Mouse (Mus musculus): ENCODE measurements around the gene Ino80. TPM values are rescaled to one million over a fixed set of nuclear protein-coding genes. Genes with fewer than 3 reads are reported as not detected.
A peak's percentile ranks its signal among the peaks of the same experiment; 100 is the strongest.

The Ino80 gene
- polyA plus RNA-seq, 1 experiment = 7.3 TPM

DNA sequence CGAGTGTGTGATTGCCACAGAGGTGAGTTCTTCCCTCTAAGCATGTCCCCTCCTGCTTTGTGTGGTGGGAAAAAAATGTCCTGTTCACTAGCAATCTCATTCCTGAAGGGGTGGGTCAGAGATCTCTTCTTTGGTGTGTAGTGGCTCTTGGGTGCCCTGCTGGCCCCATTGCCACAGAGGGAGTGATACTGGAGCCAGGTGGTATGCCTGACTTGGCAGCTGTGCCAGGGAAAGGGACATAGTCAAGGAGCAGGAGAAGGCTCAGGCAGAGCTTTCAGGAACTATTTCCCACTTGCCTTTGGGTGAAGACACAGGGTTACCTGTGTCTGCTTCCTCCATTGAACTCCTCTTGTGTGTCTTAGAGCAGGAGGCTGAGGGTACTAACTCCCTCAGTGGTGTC is 143.4 kb downstream of the Ino80 start:
- H3K27ac ChIP-seq (ENCODE audit: insufficient read depth, low read length) = no peak overlapping the region
- no peaks in the 10 kb centered on the region for H3K27me3 ChIP-seq (ENCODE audit: control insufficient read depth, insufficient read depth, low read length)
- WGBS = 85% methylated on average over 1 of the region's 1 CpGs
- H3K36me3 ChIP-seq (ENCODE audit: control insufficient read depth, insufficient read depth, low read length) = no peaks in the 10 kb centered on the region
- H3K4me3 ChIP-seq (ENCODE audit: extremely low read depth, insufficient read depth, insufficient read length) = no peak overlapping the region
- H3K4me1 ChIP-seq (ENCODE audit: control insufficient read depth, insufficient read depth, insufficient read length) = peaks cover 15% of the 10 kb centered on the region
- DNase-seq (ENCODE audit: low read depth in 1 of 2, low spot score in 2 of 2) = no peak
- no peak for TF ChIP-seq POLR2A (IDR thresholded peaks at IDR 0.05; ENCODE audit: low read depth, low read length)
- TF ChIP-seq CTCF (IDR thresholded peaks at IDR 0.05; ENCODE audit: extremely low read depth, insufficient read depth, insufficient read length, insufficient replicate concordance) = no peak

DNA sequence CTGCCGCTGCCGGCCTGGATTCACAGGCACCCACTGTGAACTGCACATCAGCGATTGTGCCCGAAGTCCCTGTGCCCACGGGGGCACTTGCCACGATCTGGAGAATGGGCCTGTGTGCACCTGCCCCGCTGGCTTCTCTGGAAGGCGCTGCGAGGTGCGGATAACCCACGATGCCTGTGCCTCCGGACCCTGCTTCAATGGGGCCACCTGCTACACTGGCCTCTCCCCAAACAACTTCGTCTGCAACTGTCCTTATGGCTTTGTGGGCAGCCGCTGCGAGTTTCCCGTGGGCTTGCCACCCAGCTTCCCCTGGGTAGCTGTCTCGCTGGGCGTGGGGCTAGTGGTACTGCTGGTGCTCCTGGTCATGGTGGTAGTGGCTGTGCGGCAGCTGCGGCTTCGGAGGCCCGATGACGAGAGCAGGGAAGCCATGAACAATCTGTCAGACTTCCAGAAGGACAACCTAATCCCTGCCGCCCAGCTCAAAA is 145.3 kb downstream of the Ino80 start:
- Histone ChIP-seq H3K4me3 (ENCODE audit: extremely low read depth, insufficient read depth, insufficient read length) (no peak overlapping the region), H3K27me3 (ENCODE audit: control insufficient read depth, insufficient read depth, low read length) (peaks cover 4% of the 10 kb centered on the region), H3K36me3 (ENCODE audit: control insufficient read depth, insufficient read depth, low read length) (no peaks in the 10 kb centered on the region), H3K4me1 (ENCODE audit: control insufficient read depth, insufficient read depth, insufficient read length) (peaks cover 8% of the 10 kb centered on the region; the same call in 1 of the 2 replicates), H3K27ac (ENCODE audit: insufficient read depth, low read length) (no peak overlapping the region)
- no peak for TF ChIP-seq CTCF (IDR thresholded peaks at IDR 0.05; ENCODE audit: extremely low read depth, insufficient read depth, insufficient read length, insufficient replicate concordance)
- TF ChIP-seq POLR2A (IDR thresholded peaks at IDR 0.05; ENCODE audit: low read depth, low read length) = no peak
- WGBS = 82% methylated on average over 24 of the region's 24 CpGs
- no peak for DNase-seq (ENCODE audit: low read depth in 1 of 2, low spot score in 2 of 2)

- Histone ChIP-seq H3K4me3 (ENCODE audit: extremely low read depth, insufficient read depth, insufficient read length) (no peak overlapping the region), H3K27me3 (ENCODE audit: control insufficient read depth, insufficient read depth, low read length) (peaks cover 15% of the 10 kb centered on the region), H3K27ac (ENCODE audit: insufficient read depth, low read length) (no peak overlapping the region), H3K36me3 (ENCODE audit: control insufficient read depth, insufficient read depth, low read length) (no peaks in the 10 kb centered on the region), H3K4me1 (ENCODE audit: control insufficient read depth, insufficient read depth, insufficient read length) (no peaks in the 10 kb centered on the region; the same call in 1 of the 2 replicates)
- TF ChIP-seq POLR2A (IDR thresholded peaks at IDR 0.05; ENCODE audit: low read depth, low read length) (no peak), CTCF (IDR thresholded peaks at IDR 0.05; ENCODE audit: extremely low read depth, insufficient read depth, insufficient read length, insufficient replicate concordance) (no peak)
- 94% methylated on average over 8 of the region's 8 CpGs for WGBS
- no peak for DNase-seq (ENCODE audit: low read depth in 1 of 2, low spot score in 2 of 2)
Measured at GRCm38 (mm10) chr2:119330795-119331194, 146.7 kb downstream of the Ino80 start.

DNA sequence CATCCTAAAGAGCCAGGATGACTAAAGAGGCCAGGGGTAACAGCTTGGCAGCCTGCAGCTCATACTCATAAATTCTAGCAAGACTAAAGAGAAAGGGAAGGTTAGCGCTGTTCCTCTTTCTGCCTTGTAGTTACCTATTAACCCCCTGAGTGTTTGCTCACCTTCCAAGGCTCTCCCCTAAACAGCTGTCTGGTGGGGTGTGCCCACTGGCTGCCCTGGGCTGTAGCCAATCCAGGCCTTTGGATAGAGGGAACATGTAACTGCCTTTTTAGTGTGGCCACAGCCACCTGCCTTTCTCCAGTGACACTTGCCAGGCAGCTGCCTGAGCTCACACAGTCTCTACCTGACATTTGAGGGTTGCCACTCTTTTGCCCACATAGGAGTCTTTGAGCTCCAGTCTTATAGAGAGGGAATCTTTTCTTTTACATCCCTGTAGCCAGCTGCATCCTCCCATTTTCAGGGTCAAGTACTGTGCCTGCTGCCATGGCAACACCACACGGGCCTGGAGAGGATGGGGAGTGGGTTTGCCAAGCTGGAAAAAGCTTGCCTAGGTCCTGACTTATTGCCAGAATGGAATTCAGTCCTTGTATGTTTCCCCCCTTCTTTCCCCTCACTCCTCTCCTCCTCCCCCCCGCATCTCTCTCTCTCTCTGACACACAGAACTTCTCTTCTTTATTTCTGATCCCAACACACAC is 148.2 kb downstream of the Ino80 start:
- Histone ChIP-seq H3K4me3 (ENCODE audit: extremely low read depth, insufficient read depth, insufficient read length) (no peak overlapping the region), H3K4me1 (ENCODE audit: control insufficient read depth, insufficient read depth, insufficient read length) (peaks cover 12% of the 10 kb centered on the region)
- no peak for TF ChIP-seq POLR2A (IDR thresholded peaks at IDR 0.05; ENCODE audit: low read depth, low read length)
- no peak for TF ChIP-seq CTCF (IDR thresholded peaks at IDR 0.05; ENCODE audit: extremely low read depth, insufficient read depth, insufficient read length, insufficient replicate concordance)

DNA sequence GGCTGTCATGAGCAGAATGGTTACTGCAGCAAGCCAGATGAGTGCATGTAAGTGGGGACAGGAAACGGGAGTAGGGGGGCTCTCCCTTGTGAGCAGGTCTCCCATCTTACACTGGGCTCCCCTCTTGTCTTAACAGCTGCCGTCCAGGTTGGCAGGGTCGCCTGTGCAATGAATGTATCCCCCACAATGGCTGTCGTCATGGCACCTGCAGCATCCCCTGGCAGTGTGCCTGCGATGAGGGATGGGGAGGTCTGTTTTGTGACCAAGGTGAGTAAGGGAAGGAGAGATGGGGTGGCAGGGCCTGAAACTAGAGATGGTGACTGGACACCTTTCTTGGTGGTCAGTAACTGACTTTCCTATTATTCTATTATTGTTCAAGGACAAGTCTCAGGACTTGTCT is 148.9 kb downstream of the Ino80 start:
- H3K27ac ChIP-seq (ENCODE audit: insufficient read depth, low read length) = no peak overlapping the region
- H3K4me1 ChIP-seq (ENCODE audit: control insufficient read depth, insufficient read depth, insufficient read length) = peaks cover 15% of the 10 kb centered on the region
- H3K36me3 ChIP-seq (ENCODE audit: control insufficient read depth, insufficient read depth, low read length) = no peaks in the 10 kb centered on the region
- WGBS = 79% methylated on average over 5 of the region's 5 CpGs
- H3K4me3 ChIP-seq (ENCODE audit: extremely low read depth, insufficient read depth, insufficient read length) = no peak overlapping the region
- DNase-seq (ENCODE audit: low read depth in 1 of 2, low spot score in 2 of 2) = no peak
- H3K27me3 ChIP-seq (ENCODE audit: control insufficient read depth, insufficient read depth, low read length) = peaks cover 28% of the 10 kb centered on the region
- no peak for TF ChIP-seq POLR2A (IDR thresholded peaks at IDR 0.05; ENCODE audit: low read depth, low read length)
- TF ChIP-seq CTCF (IDR thresholded peaks at IDR 0.05; ENCODE audit: extremely low read depth, insufficient read depth, insufficient read length, insufficient replicate concordance) = no peak

More for the DNA sequence above, 148.2 kb downstream of the Ino80 start:
- no peak for DNase-seq (ENCODE audit: low read depth in 1 of 2, low spot score in 2 of 2)
- H3K27me3 ChIP-seq (ENCODE audit: control insufficient read depth, insufficient read depth, low read length) = peaks cover 25% of the 10 kb centered on the region
- WGBS = 65% methylated on average over 3 of the region's 3 CpGs
- H3K36me3 ChIP-seq (ENCODE audit: control insufficient read depth, insufficient read depth, low read length) = no peaks in the 10 kb centered on the region
- no peak overlapping the region for H3K27ac ChIP-seq (ENCODE audit: insufficient read depth, low read length)

DNA sequence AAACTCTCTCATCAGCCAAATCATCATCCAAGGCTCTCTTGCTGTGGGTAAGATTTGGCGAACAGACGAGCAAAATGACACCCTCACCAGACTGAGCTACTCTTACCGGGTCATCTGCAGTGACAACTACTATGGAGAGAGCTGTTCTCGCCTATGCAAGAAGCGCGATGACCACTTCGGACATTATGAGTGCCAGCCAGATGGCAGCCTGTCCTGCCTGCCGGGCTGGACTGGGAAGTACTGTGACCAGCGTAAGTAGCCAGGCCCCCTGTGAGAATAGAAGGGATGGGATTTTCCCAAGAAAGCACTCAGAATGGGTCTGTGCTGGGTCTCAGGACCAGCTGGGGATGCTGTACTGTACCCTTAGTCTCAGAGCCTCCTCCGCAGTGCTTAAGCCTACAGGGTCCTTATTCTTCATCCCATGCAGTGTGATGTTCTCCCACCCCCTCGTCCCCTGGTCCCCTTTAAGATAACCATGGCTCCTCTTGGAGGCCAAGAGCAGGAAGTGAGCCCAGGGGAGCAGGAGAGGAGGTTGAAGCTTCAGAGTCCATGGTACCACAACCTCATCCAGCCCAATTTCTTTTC is 149.5 kb downstream of the Ino80 start:
- DNase-seq (ENCODE audit: low read depth in 1 of 2, low spot score in 2 of 2) = no peak
- WGBS = 81% methylated on average over 11 of the region's 11 CpGs
- Histone ChIP-seq H3K4me3 (ENCODE audit: extremely low read depth, insufficient read depth, insufficient read length) (no peak overlapping the region), H3K36me3 (ENCODE audit: control insufficient read depth, insufficient read depth, low read length) (no peaks in the 10 kb centered on the region), H3K27ac (ENCODE audit: insufficient read depth, low read length) (no peak overlapping the region), H3K4me1 (ENCODE audit: control insufficient read depth, insufficient read depth, insufficient read length) (peaks cover 15% of the 10 kb centered on the region), H3K27me3 (ENCODE audit: control insufficient read depth, insufficient read depth, low read length) (peaks cover 29% of the 10 kb centered on the region)
- TF ChIP-seq CTCF (IDR thresholded peaks at IDR 0.05; ENCODE audit: extremely low read depth, insufficient read depth, insufficient read length, insufficient replicate concordance) (no peak), POLR2A (IDR thresholded peaks at IDR 0.05; ENCODE audit: low read depth, low read length) (no peak)

GRCm38 (mm10) chr2:119327102-119327480 is 150.4 kb downstream of the Ino80 start:
- Histone ChIP-seq H3K27me3 (ENCODE audit: control insufficient read depth, insufficient read depth, low read length) (peaks cover 37% of the 10 kb centered on the region), H3K36me3 (ENCODE audit: control insufficient read depth, insufficient read depth, low read length) (no peaks in the 10 kb centered on the region), H3K27ac (ENCODE audit: insufficient read depth, low read length) (no peak overlapping the region), H3K4me3 (ENCODE audit: extremely low read depth, insufficient read depth, insufficient read length) (peak overlapping the region; percentile 42; the same call in 1 of the 2 replicates), H3K4me1 (ENCODE audit: control insufficient read depth, insufficient read depth, insufficient read length) (peaks cover 22% of the 10 kb centered on the region)
- under 1% methylated on average over 30 of the region's 30 CpGs for WGBS
- DNase-seq (ENCODE audit: low read depth in 1 of 2, low spot score in 2 of 2) = no peak
- TF ChIP-seq POLR2A (IDR thresholded peaks at IDR 0.05; ENCODE audit: low read depth, low read length) (no peak), CTCF (IDR thresholded peaks at IDR 0.05; ENCODE audit: extremely low read depth, insufficient read depth, insufficient read length, insufficient replicate concordance) (peak; percentile 28; the same call in 1 of the 2 replicates)

Measured in spleen, adult 2 months (tissue).